Mouse (Mus musculus) megakaryocyte, embryonic 14.5 days (primary cell): ENCODE results near the gene Sema4b. TPM values are rescaled to one million over a fixed set of nuclear protein-coding genes. Genes with fewer than 3 reads are reported as not detected.

ENCODE experiments used
- H3K27me3 ChIP-seq: replicated peaks from 2 replicates; pipeline ENCODE3; 2012; ENCODE audit warnings: inconsistent platforms
- H3K36me3 ChIP-seq: replicated peaks from 2 replicates; pipeline ENCODE3; 2012; ENCODE audit warnings: low read length, inconsistent platforms, mixed read lengths
- H3K4me1 ChIP-seq: 2 replicates; pipeline ENCODE4 v1.6.1; 2012; ENCODE audit warnings: inconsistent platforms
- H3K4me3 ChIP-seq: replicated peaks from 2 replicates; pipeline ENCODE3; 2012; ENCODE audit warnings: moderate library complexity, mild to moderate bottlenecking, inconsistent platforms
- H3K9me3 ChIP-seq: 2 replicates; pipeline ENCODE4 v1.6.1; 2012; ENCODE audit warnings: inconsistent platforms
- FLI1 ChIP-seq: IDR thresholded peaks from 2 replicates; pipeline ENCODE4 v1.6.1; 2012; ENCODE audit warnings: low read length, inconsistent platforms, mixed read lengths
- GATA1 ChIP-seq: IDR thresholded peaks from 3 replicates; pipeline ENCODE4 v1.6.1; 2012; ENCODE audit warnings: mixed read lengths, low read length, inconsistent platforms, borderline replicate concordance
- polyA plus RNA-seq: library from polyadenylated mRNA; stranded (reverse); fragments of >175 nt; gene quantifications from 2 replicates; pipeline ENCODE4 v1.2.3, GENCODE M21; 2012; ENCODE audit warnings: low replicate concordance; ENCODE audit not compliant: insufficient read depth

Gene Sema4b
- polyA plus RNA-seq, 1 experiment, result 30.8 TPM

- no peaks in the 10 kb centered on the region for H3K9me3 ChIP-seq
- no peaks in the 10 kb centered on the region for H3K27me3 ChIP-seq
- H3K36me3 ChIP-seq, result peaks cover 16% of the 10 kb centered on the region
- H3K4me3 ChIP-seq, result no peak overlapping the region
- peaks cover 82% of the 10 kb centered on the region for H3K4me1 ChIP-seq
- TF ChIP-seq FLI1 (no peak), GATA1 (no peak)
Observed at GRCm38 (mm10) chr7:80195576-80196263, 9.1 kb downstream of the Sema4b start.

DNA sequence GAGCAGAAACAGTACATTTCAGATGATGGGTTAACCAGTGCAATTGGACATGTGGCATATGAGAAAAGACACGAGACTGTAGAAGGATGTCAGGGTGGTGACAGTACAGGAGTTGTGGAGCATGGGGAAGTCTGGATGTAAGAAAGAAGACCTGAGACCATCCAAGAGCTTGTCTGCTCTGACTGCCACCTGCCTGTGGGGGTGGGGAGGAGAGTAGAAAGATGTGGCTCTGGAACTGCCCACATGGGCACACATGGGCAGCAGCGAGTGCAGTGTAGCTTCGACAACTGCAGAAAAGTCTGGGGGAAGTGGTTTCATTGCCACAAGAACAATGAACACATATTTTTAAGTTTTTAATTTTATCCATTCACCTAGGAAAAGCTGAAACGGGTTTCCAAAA is 10.7 kb downstream of the Sema4b start:
- Histone ChIP-seq H3K4me1 (peaks cover 82% of the 10 kb centered on the region), H3K4me3 (peak overlapping the region; percentile 98), H3K27me3 (no peaks in the 10 kb centered on the region), H3K9me3 (no peaks in the 10 kb centered on the region), H3K36me3 (peaks cover 32% of the 10 kb centered on the region)
- TF ChIP-seq GATA1 (no peak), FLI1 (no peak)

DNA sequence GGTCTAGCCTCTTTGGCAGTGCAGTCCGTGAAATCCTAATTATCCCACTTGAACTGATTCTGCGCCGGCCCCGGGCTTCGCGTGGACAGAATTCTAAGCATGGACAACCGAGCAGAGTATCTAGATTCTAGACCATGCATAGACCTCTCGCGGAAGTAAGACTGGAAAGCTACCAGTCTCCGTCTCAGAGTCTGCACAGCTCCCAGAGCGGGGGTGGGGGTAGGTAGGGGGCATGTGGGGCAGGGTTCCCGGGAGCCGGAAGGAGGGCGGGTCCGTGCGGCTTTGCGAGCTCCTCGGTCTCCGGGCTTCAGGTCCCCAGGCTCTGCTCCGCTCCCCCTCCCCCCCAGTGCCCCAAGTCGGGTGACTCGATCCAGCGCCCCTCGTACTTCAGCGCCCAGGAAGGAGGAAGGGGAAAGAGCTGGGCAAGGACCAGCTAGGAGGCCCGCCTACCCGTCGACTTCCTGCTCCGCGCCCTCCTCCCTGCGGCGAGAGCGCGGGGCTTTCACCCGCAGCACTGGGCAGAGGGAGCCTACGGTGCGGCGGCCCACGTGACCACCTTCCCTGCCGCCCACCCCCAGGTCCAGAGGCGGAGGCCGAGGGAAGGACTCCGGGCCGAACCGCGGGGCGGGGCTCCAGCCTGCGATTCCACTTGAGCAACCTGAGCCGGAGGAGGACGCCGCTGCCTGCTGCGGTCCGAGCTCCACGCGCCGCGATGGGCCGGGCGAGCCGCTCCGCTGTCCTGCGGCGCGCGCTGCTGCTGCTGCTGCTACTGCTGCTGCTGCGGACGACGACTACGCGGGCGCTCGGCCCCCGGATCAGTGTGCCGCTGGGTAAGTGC is 11.5 kb downstream of the Sema4b start:
- H3K36me3 ChIP-seq, result peaks cover 40% of the 10 kb centered on the region
- no peaks in the 10 kb centered on the region for H3K9me3 ChIP-seq
- TF ChIP-seq GATA1, result no peak
- no peak for TF ChIP-seq FLI1
- peaks cover 82% of the 10 kb centered on the region for H3K4me1 ChIP-seq
- no peaks in the 10 kb centered on the region for H3K27me3 ChIP-seq
- H3K4me3 ChIP-seq, result peak overlapping the region; percentile 98

GRCm38 (mm10) chr7:80198863-80199262 is 12.2 kb downstream of the Sema4b start:
- H3K4me1 ChIP-seq, result peaks cover 82% of the 10 kb centered on the region
- no peaks in the 10 kb centered on the region for H3K9me3 ChIP-seq
- no peaks in the 10 kb centered on the region for H3K27me3 ChIP-seq
- peak overlapping the region; percentile 98 for H3K4me3 ChIP-seq
- peaks cover 47% of the 10 kb centered on the region for H3K36me3 ChIP-seq
- TF ChIP-seq FLI1, result no peak
- no peak for TF ChIP-seq GATA1

GRCm38 (mm10) chr7:80199286-80199685 is 12.6 kb downstream of the Sema4b start:
- H3K4me3 ChIP-seq, result peak overlapping the region; percentile 98
- peaks cover 82% of the 10 kb centered on the region for H3K4me1 ChIP-seq
- H3K27me3 ChIP-seq, result no peaks in the 10 kb centered on the region
- no peaks in the 10 kb centered on the region for H3K9me3 ChIP-seq
- TF ChIP-seq FLI1, result no peak
- TF ChIP-seq GATA1, result no peak
- H3K36me3 ChIP-seq, result peaks cover 52% of the 10 kb centered on the region

- Histone ChIP-seq H3K9me3 (no peaks in the 10 kb centered on the region), H3K36me3 (peaks cover 59% of the 10 kb centered on the region), H3K27me3 (no peaks in the 10 kb centered on the region), H3K4me1 (peaks cover 82% of the 10 kb centered on the region), H3K4me3 (peak overlapping the region; percentile 98)
- no peak for TF ChIP-seq GATA1
- no peak for TF ChIP-seq FLI1
Observed at GRCm38 (mm10) chr7:80199851-80200587, 13.4 kb downstream of the Sema4b start.

- H3K27me3 ChIP-seq, result no peaks in the 10 kb centered on the region
- H3K4me1 ChIP-seq, result peaks cover 82% of the 10 kb centered on the region
- peak overlapping the region; percentile 98 for H3K4me3 ChIP-seq
- TF ChIP-seq FLI1, result no peak
- no peak for TF ChIP-seq GATA1
- peaks cover 64% of the 10 kb centered on the region for H3K36me3 ChIP-seq
- no peaks in the 10 kb centered on the region for H3K9me3 ChIP-seq
Observed at GRCm38 (mm10) chr7:80200588-80200945, 13.9 kb downstream of the Sema4b start.

DNA sequence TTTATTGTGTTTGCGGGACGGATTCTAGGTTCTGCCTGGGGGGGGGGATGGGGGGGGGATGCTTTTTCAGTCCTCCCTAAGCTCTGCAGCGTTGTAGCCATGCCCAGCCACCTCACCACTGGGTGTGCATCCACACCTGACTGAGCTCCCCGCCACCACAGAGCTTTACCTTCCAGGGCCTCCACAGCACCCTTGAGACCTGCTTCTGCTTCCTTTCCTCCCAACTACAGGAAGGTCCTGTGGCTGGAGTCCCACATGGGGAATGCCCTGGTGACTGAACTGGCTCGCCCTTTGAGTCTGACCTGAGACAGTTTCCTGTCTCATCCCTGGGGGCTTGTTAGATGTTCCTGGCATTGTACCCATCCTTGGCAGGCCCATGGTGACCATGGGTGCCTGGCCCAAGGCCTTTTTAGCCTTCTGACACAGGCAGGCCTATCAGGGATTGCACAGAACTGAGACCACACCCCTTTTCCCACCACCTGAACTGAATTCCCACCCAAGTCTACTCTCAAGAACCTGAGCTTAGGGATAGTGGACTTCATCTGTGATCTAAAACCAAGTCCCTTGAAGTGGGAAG is 14.4 kb downstream of the Sema4b start:
- Histone ChIP-seq H3K36me3 (peaks cover 69% of the 10 kb centered on the region), H3K4me3 (peak overlapping the region; percentile 98)
- TF ChIP-seq GATA1 (no peak), FLI1 (no peak)

GRCm38 (mm10) chr7:80201888-80202540 is 15.4 kb downstream of the Sema4b start:
- peak overlapping the region; percentile 98 for H3K4me3 ChIP-seq
- H3K36me3 ChIP-seq, result peaks cover 79% of the 10 kb centered on the region
- TF ChIP-seq GATA1 (no peak), FLI1 (no peak)
- no peaks in the 10 kb centered on the region for H3K9me3 ChIP-seq
- peaks cover 87% of the 10 kb centered on the region for H3K4me1 ChIP-seq
- no peaks in the 10 kb centered on the region for H3K27me3 ChIP-seq

More for the DNA sequence above, 14.4 kb downstream of the Sema4b start:
- H3K27me3 ChIP-seq, result no peaks in the 10 kb centered on the region
- H3K9me3 ChIP-seq, result no peaks in the 10 kb centered on the region
- H3K4me1 ChIP-seq, result peaks cover 84% of the 10 kb centered on the region
